Mouse (Mus musculus): ENCODE results near the gene Vps37b. TPM values are rescaled to one million over a fixed set of nuclear protein-coding genes. Genes with fewer than 3 reads are reported as not detected.

The Vps37b gene
- polyA plus RNA-seq (2014; fragmentation: Nextera tagmentation; extraction: Ambion mirVana) = 45.5 and 50.7 TPM in 2 replicates

- ATAC-seq (ENCODE audit: low FRiP score) (peak; percentile 71), DNase-seq (ENCODE audit: low spot score, missing footprints) (peak; percentile 100)
- Histone ChIP-seq H3K36me3 (ENCODE audit: control insufficient read depth, insufficient read depth, low read length) (peaks cover 3% of the 10 kb centered on the region; the same call in 1 of the 2 replicates), H3K9ac (ENCODE audit: low read length) (peak within 1 kb of the TSS; percentile 96), H3K27ac (ENCODE audit: low read depth, low read length) (peak within 1 kb of the TSS; percentile 74), H3K4me3 (ENCODE audit: low read depth, low read length) (peak within 1 kb of the TSS; percentile 89), H3K27me3 (ENCODE audit: control insufficient read depth, insufficient read depth, low read length) (no peaks in the 10 kb centered on the region), H3K4me1 (ENCODE audit: control insufficient read depth, insufficient read depth, low read length) (peaks cover 41% of the 10 kb centered on the region), H3K9me3 (ENCODE audit: control insufficient read depth, low read length) (no peaks in the 10 kb centered on the region), H3K4me2 (peak within 1 kb of the TSS; percentile 83)
- under 1% methylated on average over 52 of the region's 52 CpGs for WGBS
Observed at GRCm38 (mm10) chr5:124032001-124032508, at the start of gene Vps37b. TSS of gene Vps37b (minus strand) at chr5:124032270.

GRCm38 (mm10) chr5:124079880-124080279, 47.8 kb upstream of the Vps37b start:
- no peak for DNase-seq (ENCODE audit: low spot score, missing footprints)
- ATAC-seq (ENCODE audit: low FRiP score) = no peak
- 95% methylated on average over 17 of the region's 17 CpGs for WGBS
- no peak overlapping the region for H3K4me2 ChIP-seq
- no peak overlapping the region for H3K4me3 ChIP-seq (ENCODE audit: low read depth, low read length)
- H3K9me3 ChIP-seq (ENCODE audit: control insufficient read depth, low read length) = no peaks in the 10 kb centered on the region
- no peaks in the 10 kb centered on the region for H3K36me3 ChIP-seq (ENCODE audit: control insufficient read depth, insufficient read depth, low read length)
- H3K9ac ChIP-seq (ENCODE audit: low read length) = no peak overlapping the region
- no peaks in the 10 kb centered on the region for H3K27me3 ChIP-seq (ENCODE audit: control insufficient read depth, insufficient read depth, low read length)
- H3K4me1 ChIP-seq (ENCODE audit: control insufficient read depth, insufficient read depth, low read length) = peaks cover 4% of the 10 kb centered on the region; the same call in 1 of the 2 replicates
- H3K27ac ChIP-seq (ENCODE audit: low read depth, low read length) = no peak overlapping the region

GRCm38 (mm10) chr5:124078794-124079416, 46.8 kb upstream of the Vps37b start:
- Histone ChIP-seq H3K4me1 (ENCODE audit: control insufficient read depth, insufficient read depth, low read length) (peaks cover 4% of the 10 kb centered on the region; the same call in 1 of the 2 replicates), H3K4me2 (no peak overlapping the region), H3K9ac (ENCODE audit: low read length) (no peak overlapping the region), H3K36me3 (ENCODE audit: control insufficient read depth, insufficient read depth, low read length) (no peaks in the 10 kb centered on the region), H3K27me3 (ENCODE audit: control insufficient read depth, insufficient read depth, low read length) (no peaks in the 10 kb centered on the region), H3K4me3 (ENCODE audit: low read depth, low read length) (no peak overlapping the region), H3K9me3 (ENCODE audit: control insufficient read depth, low read length) (no peaks in the 10 kb centered on the region), H3K27ac (ENCODE audit: low read depth, low read length) (no peak overlapping the region)
- DNase-seq (ENCODE audit: low spot score, missing footprints) (peak; percentile 71), ATAC-seq (ENCODE audit: low FRiP score) (0 out of 2 replicates have a peak, but pooled peaks have one; percentile 44)
- WGBS = 63% methylated on average over 9 of the region's 9 CpGs

- Histone ChIP-seq H3K27ac (ENCODE audit: low read depth, low read length) (no peak overlapping the region), H3K9ac (ENCODE audit: low read length) (no peak overlapping the region), H3K36me3 (ENCODE audit: control insufficient read depth, insufficient read depth, low read length) (no peaks in the 10 kb centered on the region), H3K27me3 (ENCODE audit: control insufficient read depth, insufficient read depth, low read length) (no peaks in the 10 kb centered on the region), H3K4me1 (ENCODE audit: control insufficient read depth, insufficient read depth, low read length) (peaks cover 4% of the 10 kb centered on the region; the same call in 1 of the 2 replicates), H3K9me3 (ENCODE audit: control insufficient read depth, low read length) (no peaks in the 10 kb centered on the region), H3K4me3 (ENCODE audit: low read depth, low read length) (no peak overlapping the region), H3K4me2 (no peak overlapping the region)
- DNase-seq (ENCODE audit: low spot score, missing footprints) (no peak), ATAC-seq (ENCODE audit: low FRiP score) (no peak)
- WGBS = 65% methylated on average over 6 of the region's 6 CpGs
Observed at GRCm38 (mm10) chr5:124077856-124078460, 45.9 kb upstream of the Vps37b start.

- Histone ChIP-seq H3K36me3 (ENCODE audit: control insufficient read depth, insufficient read depth, low read length) (no peaks in the 10 kb centered on the region), H3K4me2 (no peak overlapping the region), H3K4me1 (ENCODE audit: control insufficient read depth, insufficient read depth, low read length) (peaks cover 4% of the 10 kb centered on the region; the same call in 1 of the 2 replicates), H3K4me3 (ENCODE audit: low read depth, low read length) (no peak overlapping the region), H3K9me3 (ENCODE audit: control insufficient read depth, low read length) (no peaks in the 10 kb centered on the region), H3K9ac (ENCODE audit: low read length) (no peak overlapping the region), H3K27ac (ENCODE audit: low read depth, low read length) (no peak overlapping the region), H3K27me3 (ENCODE audit: control insufficient read depth, insufficient read depth, low read length) (no peaks in the 10 kb centered on the region)
- WGBS = 80% methylated on average over 13 of the region's 13 CpGs
- DNase-seq (ENCODE audit: low spot score, missing footprints) = peak; percentile 35
- ATAC-seq (ENCODE audit: low FRiP score) = no peak
Observed at GRCm38 (mm10) chr5:124077241-124077640, 45.2 kb upstream of the Vps37b start.

GRCm38 (mm10) chr5:124076559-124076958, 44.5 kb upstream of the Vps37b start:
- ATAC-seq (ENCODE audit: low FRiP score) = no peak
- Histone ChIP-seq H3K4me2 (no peak overlapping the region), H3K36me3 (ENCODE audit: control insufficient read depth, insufficient read depth, low read length) (no peaks in the 10 kb centered on the region), H3K4me3 (ENCODE audit: low read depth, low read length) (no peak overlapping the region), H3K27me3 (ENCODE audit: control insufficient read depth, insufficient read depth, low read length) (no peaks in the 10 kb centered on the region), H3K4me1 (ENCODE audit: control insufficient read depth, insufficient read depth, low read length) (peaks cover 4% of the 10 kb centered on the region), H3K27ac (ENCODE audit: low read depth, low read length) (no peak overlapping the region), H3K9ac (ENCODE audit: low read length) (no peak overlapping the region), H3K9me3 (ENCODE audit: control insufficient read depth, low read length) (no peaks in the 10 kb centered on the region)
- DNase-seq (ENCODE audit: low spot score, missing footprints) = no peak
- WGBS = 63% methylated on average over 9 of the region's 9 CpGs

GRCm38 (mm10) chr5:124075716-124076115, 43.6 kb upstream of the Vps37b start:
- Histone ChIP-seq H3K36me3 (ENCODE audit: control insufficient read depth, insufficient read depth, low read length) (no peaks in the 10 kb centered on the region), H3K27ac (ENCODE audit: low read depth, low read length) (no peak overlapping the region), H3K27me3 (ENCODE audit: control insufficient read depth, insufficient read depth, low read length) (no peaks in the 10 kb centered on the region), H3K9ac (ENCODE audit: low read length) (no peak overlapping the region), H3K4me3 (ENCODE audit: low read depth, low read length) (no peak overlapping the region), H3K9me3 (ENCODE audit: control insufficient read depth, low read length) (no peaks in the 10 kb centered on the region), H3K4me1 (ENCODE audit: control insufficient read depth, insufficient read depth, low read length) (peaks cover 4% of the 10 kb centered on the region), H3K4me2 (no peak overlapping the region)
- 71% methylated on average over 9 of the region's 9 CpGs for WGBS
- DNase-seq (ENCODE audit: low spot score, missing footprints) (no peak), ATAC-seq (ENCODE audit: low FRiP score) (no peak)

- ATAC-seq (ENCODE audit: low FRiP score) = no peak
Observed at GRCm38 (mm10) chr5:124074845-124075307, 42.8 kb upstream of the Vps37b start.

GRCm38 (mm10) chr5:124073682-124074081, 41.6 kb upstream of the Vps37b start:
- Histone ChIP-seq H3K9ac (ENCODE audit: low read length) (no peak overlapping the region), H3K4me3 (ENCODE audit: low read depth, low read length) (no peak overlapping the region), H3K27ac (ENCODE audit: low read depth, low read length) (no peak overlapping the region), H3K4me2 (no peak overlapping the region), H3K4me1 (ENCODE audit: control insufficient read depth, insufficient read depth, low read length) (peaks cover 2% of the 10 kb centered on the region; the same call in 1 of the 2 replicates), H3K27me3 (ENCODE audit: control insufficient read depth, insufficient read depth, low read length) (no peaks in the 10 kb centered on the region), H3K9me3 (ENCODE audit: control insufficient read depth, low read length) (no peaks in the 10 kb centered on the region), H3K36me3 (ENCODE audit: control insufficient read depth, insufficient read depth, low read length) (no peaks in the 10 kb centered on the region)
- WGBS = 50% methylated on average over 9 of the region's 9 CpGs
- ATAC-seq (ENCODE audit: low FRiP score) = no peak
- DNase-seq (ENCODE audit: low spot score, missing footprints) = no peak

More at GRCm38 (mm10) chr5:124074845-124075307, 42.8 kb upstream of the Vps37b start:
- WGBS = 71% methylated on average over 10 of the region's 10 CpGs
- Histone ChIP-seq H3K4me1 (ENCODE audit: control insufficient read depth, insufficient read depth, low read length) (peaks cover 4% of the 10 kb centered on the region), H3K36me3 (ENCODE audit: control insufficient read depth, insufficient read depth, low read length) (no peaks in the 10 kb centered on the region), H3K4me2 (no peak overlapping the region), H3K27me3 (ENCODE audit: control insufficient read depth, insufficient read depth, low read length) (no peaks in the 10 kb centered on the region), H3K9ac (ENCODE audit: low read length) (no peak overlapping the region), H3K4me3 (ENCODE audit: low read depth, low read length) (no peak overlapping the region), H3K9me3 (ENCODE audit: control insufficient read depth, low read length) (no peaks in the 10 kb centered on the region), H3K27ac (ENCODE audit: low read depth, low read length) (no peak overlapping the region)
- no peak for DNase-seq (ENCODE audit: low spot score, missing footprints)
